Mouse (Mus musculus) ES-CJ7 (cell line): ENCODE data around the gene Mllt11.
"Not testable (repeated sequence)": the region's sequence is repeated elsewhere in the genome, so short reads cannot be mapped to it uniquely, and the experiment has no call there.

Experiments
- DNase-seq: peaks from one replicate; pipeline ENCODE4 v3.0.0; 2011; ENCODE audit warnings: low read depth, low spot score

The Mllt11 gene

GRCm38 (mm10) chr3:95217255-95218134 is 14.5 kb downstream of the Mllt11 start, which contains the start of gene Gabpb2:
TSS of gene Gabpb2 (minus strand) at chr3:95217916.
- peak; percentile 99 for DNase-seq

GRCm38 (mm10) chr3:95216655-95217254 is 15.2 kb downstream of the Mllt11 start:
- no peak for DNase-seq

- DNase-seq, result no peak
Observed at GRCm38 (mm10) chr3:95213609-95213975, 18.4 kb downstream of the Mllt11 start.

GRCm38 (mm10) chr3:95212889-95213608 is 18.9 kb downstream of the Mllt11 start:
- not testable (repeated sequence) for DNase-seq

- DNase-seq, result no peak
Observed at GRCm38 (mm10) chr3:95210585-95210984, 21.4 kb downstream of the Mllt11 start.

- DNase-seq, result no peak
Observed at GRCm38 (mm10) chr3:95208286-95208685, 23.7 kb downstream of the Mllt11 start.

GRCm38 (mm10) chr3:95203880-95204279 is 28.1 kb downstream of the Mllt11 start:
- DNase-seq, result no peak

GRCm38 (mm10) chr3:95200562-95200961 is 31.4 kb downstream of the Mllt11 start:
- no peak for DNase-seq

- no peak for DNase-seq
Observed at GRCm38 (mm10) chr3:95200132-95200531, 31.8 kb downstream of the Mllt11 start.

GRCm38 (mm10) chr3:95199101-95199500 is 32.9 kb downstream of the Mllt11 start:
- no peak for DNase-seq

- DNase-seq, result no peak
Observed at GRCm38 (mm10) chr3:95195772-95196171, 36.2 kb downstream of the Mllt11 start.

GRCm38 (mm10) chr3:95194721-95195135 is 37.2 kb downstream of the Mllt11 start:
- no peak for DNase-seq

- DNase-seq, result no peak
Observed at GRCm38 (mm10) chr3:95186888-95187287, 45.1 kb downstream of the Mllt11 start.

- no peak for DNase-seq
Observed at GRCm38 (mm10) chr3:95186100-95186499, 45.9 kb downstream of the Mllt11 start.

- no peak for DNase-seq
Observed at GRCm38 (mm10) chr3:95184796-95185577, 47.0 kb downstream of the Mllt11 start.

- DNase-seq, result no peak
Observed at GRCm38 (mm10) chr3:95181841-95182240, 50.1 kb downstream of the Mllt11 start.

- DNase-seq, result no peak
Observed at GRCm38 (mm10) chr3:95179890-95180289, 52.1 kb downstream of the Mllt11 start.

- DNase-seq, result no peak
Observed at GRCm38 (mm10) chr3:95178948-95179347, 53.0 kb downstream of the Mllt11 start.

GRCm38 (mm10) chr3:95177583-95177982 is 54.4 kb downstream of the Mllt11 start:
- peak; percentile 35 for DNase-seq

GRCm38 (mm10) chr3:95176500-95176899 is 55.5 kb downstream of the Mllt11 start:
- DNase-seq, result peak; percentile 56

- peak; percentile 88 for DNase-seq
Observed at GRCm38 (mm10) chr3:95174011-95174592, 57.9 kb downstream of the Mllt11 start.
